Mouse (Mus musculus) midbrain, embryonic 16.5 days (tissue): Measurements from ENCODE around the gene Isoc2a. TPM values are rescaled to one million over a fixed set of nuclear protein-coding genes. Genes with fewer than 3 reads are reported as not detected.

ENCODE experiments used
- ATAC-seq: fragments of 200-750 bp; cut with Nextera tagmentation; 2 replicates; pipeline ENCODE4 v1.8.0; 2017; ENCODE audit warnings: moderate TSS enrichment
- H3K27ac ChIP-seq: fragments of 300-500 bp; sonication (generic); 2 replicates; pipeline ENCODE4 v1.5.1; 2014; ENCODE audit warnings: mild to moderate bottlenecking, low read length, mixed read lengths
- H3K27me3 ChIP-seq: fragments of 300-500 bp; sonication (generic); 2 replicates; pipeline ENCODE4 v1.6.1; 2014; ENCODE audit warnings: low read depth, low read length, mixed read lengths; ENCODE audit not compliant: control insufficient read depth, insufficient read depth
- H3K36me3 ChIP-seq: fragments of 300-500 bp; sonication (generic); 2 replicates; pipeline ENCODE4 v1.6.1; 2014; ENCODE audit warnings: mild to moderate bottlenecking, low read length, moderate library complexity, mixed read lengths; ENCODE audit not compliant: control insufficient read depth, insufficient read depth
- H3K4me1 ChIP-seq: fragments of 300-500 bp; sonication (generic); 2 replicates; pipeline ENCODE4 v1.6.1; 2014; ENCODE audit warnings: mild to moderate bottlenecking, low read length, mixed read lengths; ENCODE audit not compliant: control insufficient read depth, insufficient read depth
- H3K4me2 ChIP-seq: fragments of 300-500 bp; sonication (generic); 2 replicates; pipeline ENCODE4 v1.6.1; 2014; ENCODE audit warnings: mild to moderate bottlenecking, low read length, mixed read lengths
- H3K4me3 ChIP-seq: fragments of 300-500 bp; sonication (generic); 2 replicates; pipeline ENCODE4 v1.5.1; 2014; ENCODE audit warnings: low read depth, mild to moderate bottlenecking, low read length, moderate library complexity, mixed read lengths
- H3K9ac ChIP-seq: fragments of 300-500 bp; sonication (generic); 2 replicates; pipeline ENCODE4 v1.6.1; 2014; ENCODE audit warnings: low read depth, low read length, mixed read lengths
- H3K9me3 ChIP-seq: fragments of 300-500 bp; sonication (generic); replicated peaks from 2 replicates; pipeline ENCODE4 v1.6.1; 2014; ENCODE audit warnings: mild to moderate bottlenecking, low read length, mixed read lengths; ENCODE audit not compliant: control insufficient read depth, poor library complexity, severe bottlenecking
- WGBS: fragments of 180-500 bp; shearing (Covaris S2); extraction: QIAGEN DNeasy Blood & Tissue Kit; methylation state at CpG from one replicate; pipeline ENCODE4 v1.1.7; 2014; 5-methylcytosine and 5-hydroxymethylcytosine counted together
- polyA plus RNA-seq: library from polyadenylated mRNA; unstranded; fragments of >200 nt; fragmentation: Nextera tagmentation; extraction: Ambion mirVana; gene quantifications from 2 replicates; pipeline ENCODE4 v1.2.1, GENCODE M21; 2015

Gene Isoc2a
- polyA plus RNA-seq, 1 experiment from 2014 or later: 0.46 TPM

DNA sequence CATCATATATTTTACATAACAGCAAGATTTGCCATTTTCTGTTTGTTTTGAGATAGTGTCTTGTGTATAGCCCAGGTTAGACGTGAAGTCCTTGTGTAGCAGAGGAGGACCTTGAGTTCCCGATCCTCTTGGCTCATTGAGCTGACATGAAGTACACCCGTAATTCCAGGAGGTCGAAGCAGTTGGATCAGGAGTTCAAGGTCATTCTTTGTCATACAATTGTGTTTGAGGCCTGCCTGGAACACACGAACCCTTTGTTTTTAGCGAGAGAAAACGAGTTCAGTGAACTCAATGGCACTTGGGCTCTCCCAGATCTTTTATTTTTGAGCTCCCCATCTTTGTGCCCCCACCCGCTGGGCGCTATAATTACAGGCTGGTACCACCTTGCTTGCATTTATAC is 25.5 kb downstream of the Isoc2a start:
- no peak for ATAC-seq
- 79% methylated on average over 9 of the region's 9 CpGs for WGBS
- H3K36me3 ChIP-seq: no peaks in the 10 kb centered on the region
- no peaks in the 10 kb centered on the region for H3K9me3 ChIP-seq
- H3K27ac ChIP-seq: no peak overlapping the region
- H3K4me2 ChIP-seq: no peak overlapping the region
- H3K27me3 ChIP-seq: no peaks in the 10 kb centered on the region
- H3K9ac ChIP-seq: no peak overlapping the region
- no peak overlapping the region for H3K4me3 ChIP-seq
- H3K4me1 ChIP-seq: peaks cover 11% of the 10 kb centered on the region

DNA sequence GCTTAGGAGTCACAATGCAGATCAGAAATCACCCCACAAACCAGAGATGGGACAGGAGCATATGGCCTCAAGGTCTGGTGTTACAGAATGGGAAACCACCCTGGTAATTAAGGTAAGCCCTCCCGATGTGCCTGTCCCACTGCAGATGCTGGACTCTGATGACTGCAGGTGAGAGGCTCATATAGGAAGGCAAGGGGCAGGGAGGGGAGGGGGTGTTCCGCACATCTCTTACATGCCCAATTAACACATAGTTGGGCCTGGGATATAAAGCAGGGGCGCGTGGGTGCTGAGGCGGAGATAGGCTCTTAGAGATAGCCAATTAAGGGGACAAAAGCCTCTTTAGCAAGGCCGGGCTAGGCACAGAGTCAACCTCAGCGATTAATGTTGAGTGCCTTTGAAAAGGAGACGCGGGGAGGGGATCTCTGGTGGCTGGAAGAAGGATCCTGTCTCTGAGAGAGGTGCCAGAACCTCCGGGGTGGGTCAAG is 29.6 kb downstream of the Isoc2a start, which contains the start of gene Gm36210:
Gm36210 (minus strand) TSS at position 51 of the 485 bp plus-strand sequence.
- no peaks in the 10 kb centered on the region for H3K4me1 ChIP-seq
- H3K9me3 ChIP-seq: no peaks in the 10 kb centered on the region
- no peaks in the 10 kb centered on the region for H3K27me3 ChIP-seq
- no peaks in the 10 kb centered on the region for H3K36me3 ChIP-seq
- H3K4me2 ChIP-seq: no peak within 1 kb of the TSS
- no peak within 1 kb of the TSS for H3K27ac ChIP-seq
- H3K4me3 ChIP-seq: no peak within 1 kb of the TSS
- ATAC-seq: no peak
- WGBS: 49% methylated on average over 10 of the region's 10 CpGs
- H3K9ac ChIP-seq: no peak within 1 kb of the TSS

DNA sequence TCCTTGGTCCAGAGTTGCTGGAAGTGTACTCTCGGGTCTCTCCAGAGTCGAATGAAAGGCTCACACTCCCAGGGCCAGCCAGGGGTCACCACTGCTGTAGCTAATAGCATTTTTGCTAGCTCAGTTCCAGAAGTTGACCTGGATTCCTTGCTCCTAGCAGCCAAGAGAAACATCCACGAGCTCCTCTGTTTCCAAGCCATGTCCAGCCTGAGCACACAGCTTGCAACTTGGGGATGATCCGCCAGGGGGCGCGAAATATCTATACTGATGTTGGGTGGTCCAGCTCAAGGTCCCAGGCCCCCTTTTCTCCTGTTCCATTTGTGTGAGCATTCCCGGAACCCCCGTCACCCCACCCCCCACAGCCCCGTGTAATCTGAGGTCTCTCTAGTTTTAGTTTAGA is 34.6 kb downstream of the Isoc2a start:
- Histone ChIP-seq H3K4me3 (peak overlapping the region; percentile 19), H3K27ac (no peak overlapping the region), H3K9ac (no peak overlapping the region), H3K4me2 (no peak overlapping the region), H3K4me1 (peaks cover 6% of the 10 kb centered on the region), H3K36me3 (no peaks in the 10 kb centered on the region), H3K9me3 (no peaks in the 10 kb centered on the region), H3K27me3 (no peaks in the 10 kb centered on the region)
- ATAC-seq: no peak
- 30% methylated on average over 9 of the region's 9 CpGs for WGBS

DNA sequence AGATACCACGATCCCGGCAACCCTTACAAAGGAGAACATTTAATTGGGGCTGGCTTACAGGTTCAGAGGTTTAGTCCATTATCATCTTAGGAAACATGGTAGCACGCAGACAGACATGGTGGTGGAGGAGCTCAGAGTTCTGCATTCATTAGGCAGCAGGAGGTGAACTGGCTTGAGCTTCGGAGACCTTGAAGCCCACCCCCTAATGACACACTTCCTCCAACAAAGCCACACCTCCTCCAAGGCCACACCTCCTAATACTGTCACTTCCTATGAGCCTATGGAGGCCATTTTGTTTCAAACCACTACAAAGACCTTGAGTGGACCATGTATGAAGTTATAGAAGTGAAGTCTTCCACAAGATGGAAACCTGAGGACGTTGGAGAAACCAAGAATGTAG is 35.3 kb downstream of the Isoc2a start:
- Histone ChIP-seq H3K4me3 (peak overlapping the region; percentile 19), H3K27me3 (no peaks in the 10 kb centered on the region), H3K9me3 (no peaks in the 10 kb centered on the region), H3K4me1 (peaks cover 13% of the 10 kb centered on the region), H3K9ac (no peak overlapping the region), H3K27ac (0 out of 2 replicates have a peak overlapping the region, but pooled peaks have one; percentile 12), H3K4me2 (no peak overlapping the region), H3K36me3 (no peaks in the 10 kb centered on the region)
- ATAC-seq: no peak
- WGBS: 55% methylated on average over 5 of the region's 5 CpGs

DNA sequence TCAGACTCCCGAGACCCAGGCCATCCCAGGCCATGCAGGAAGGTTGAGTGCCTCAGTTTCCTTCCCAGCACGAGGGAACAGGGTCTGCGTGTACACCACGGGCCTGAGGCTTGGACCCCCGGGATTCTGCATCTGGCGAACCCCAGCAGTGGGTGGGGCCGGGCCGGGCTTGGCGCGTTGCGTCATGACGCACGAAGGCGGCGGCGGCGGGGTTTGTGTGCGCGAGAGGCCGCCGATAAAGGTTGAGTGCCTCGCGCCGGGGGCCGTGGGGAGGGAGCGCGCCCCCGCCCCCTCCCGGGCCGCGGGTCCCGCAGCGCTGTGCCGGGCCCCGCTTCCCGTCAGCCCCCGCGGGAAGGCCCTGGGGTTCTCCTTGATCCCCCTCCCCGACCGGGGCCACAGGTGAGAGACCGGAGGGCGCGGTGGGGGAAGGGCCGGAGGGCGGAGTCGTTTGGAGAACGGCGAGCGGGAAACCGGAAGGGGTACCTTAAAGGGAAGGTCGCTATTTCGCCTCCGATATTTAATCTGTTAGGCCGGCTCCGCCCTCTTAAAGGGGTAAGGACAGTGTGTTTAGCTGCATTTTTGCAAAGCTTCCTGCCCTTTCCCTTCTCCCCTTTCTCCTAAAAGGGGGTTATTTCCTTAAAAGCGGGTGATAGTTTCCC is 38.2 kb downstream of the Isoc2a start, which contains the start of gene Zfp628:
Zfp628 (plus strand) TSS at position 211 of the 659 bp plus-strand sequence.
- Histone ChIP-seq H3K36me3 (peaks cover 7% of the 10 kb centered on the region), H3K27me3 (no peaks in the 10 kb centered on the region), H3K4me1 (peaks cover 15% of the 10 kb centered on the region), H3K9me3 (no peaks in the 10 kb centered on the region), H3K4me2 (peak within 1 kb of the TSS; percentile 70), H3K9ac (peak within 1 kb of the TSS; percentile 83), H3K27ac (peak within 1 kb of the TSS; percentile 97), H3K4me3 (peak within 1 kb of the TSS; percentile 56)
- ATAC-seq: peak; percentile 91
- WGBS: 0% methylated on average over 52 of the region's 56 CpGs

DNA sequence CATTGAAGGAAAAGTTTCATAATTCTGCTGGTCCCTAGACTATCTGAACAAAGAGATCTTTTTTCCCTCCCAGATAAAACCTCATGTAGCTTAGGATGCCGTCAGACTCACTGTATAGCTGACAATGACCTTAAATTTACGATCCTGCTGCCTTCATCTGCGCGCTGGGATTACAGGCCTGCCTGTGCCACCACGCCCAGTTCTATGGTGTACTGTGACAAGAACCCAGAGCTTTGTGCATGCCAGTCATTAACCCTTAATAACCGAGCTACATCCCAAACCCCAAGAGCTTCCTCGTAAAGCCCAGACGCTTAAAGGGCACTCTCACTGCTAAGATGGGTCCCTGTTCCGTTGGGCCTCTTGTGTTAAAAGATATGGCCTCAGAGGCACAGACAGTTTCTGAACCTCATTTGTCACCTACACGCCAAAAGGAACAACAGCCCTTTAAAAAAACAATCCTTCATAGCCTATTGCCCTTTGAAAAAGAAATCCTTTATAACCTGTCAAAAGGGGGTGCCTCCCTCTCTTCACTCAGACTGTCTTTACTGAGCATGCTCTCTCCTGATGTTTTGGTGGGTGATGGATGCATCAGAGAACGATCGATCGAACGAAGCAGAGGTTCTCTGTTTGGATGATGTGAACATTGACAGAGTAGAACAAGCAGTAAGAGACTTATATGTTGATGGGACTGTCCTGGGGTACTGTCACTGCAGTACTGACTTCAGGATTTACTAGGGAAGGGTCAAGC is 38.9 kb downstream of the Isoc2a start:
- H3K4me2 ChIP-seq: peak overlapping the region; percentile 58
- WGBS: 9% methylated on average over 14 of the region's 14 CpGs
- H3K36me3 ChIP-seq: peaks cover 12% of the 10 kb centered on the region
- H3K9ac ChIP-seq: peak overlapping the region; percentile 83
- ATAC-seq: peak; percentile 58
- H3K4me1 ChIP-seq: peaks cover 16% of the 10 kb centered on the region
- H3K27ac ChIP-seq: peak overlapping the region; percentile 97
- H3K4me3 ChIP-seq: peak overlapping the region; percentile 56
- no peaks in the 10 kb centered on the region for H3K9me3 ChIP-seq
- H3K27me3 ChIP-seq: no peaks in the 10 kb centered on the region

DNA sequence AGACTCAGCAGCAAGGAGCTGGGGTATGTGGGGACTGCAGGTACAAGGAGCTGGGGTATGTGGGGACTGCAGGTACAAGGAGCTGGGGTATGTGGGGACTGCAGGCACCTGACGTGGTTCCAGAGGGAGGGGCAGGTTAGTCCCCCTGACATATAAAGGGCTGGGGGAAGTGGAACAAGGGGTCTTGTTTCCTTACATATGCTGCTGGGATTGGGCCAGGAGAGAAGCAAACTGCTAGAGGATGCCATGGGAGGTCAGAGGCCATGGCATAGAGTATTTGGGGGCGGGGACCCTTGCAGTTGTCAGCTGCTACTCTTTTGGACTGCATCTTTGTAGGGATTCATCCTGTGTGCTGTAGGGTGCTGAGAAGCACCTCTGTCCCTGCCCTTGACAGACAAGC is 40.5 kb downstream of the Isoc2a start:
- H3K27me3 ChIP-seq: no peaks in the 10 kb centered on the region
- no peak overlapping the region for H3K4me3 ChIP-seq
- H3K27ac ChIP-seq: peak overlapping the region; percentile 97; the same call in 1 of the 2 replicates
- peaks cover 14% of the 10 kb centered on the region for H3K36me3 ChIP-seq
- H3K9me3 ChIP-seq: no peaks in the 10 kb centered on the region
- 100% methylated on average over 2 of the region's 2 CpGs for WGBS
- H3K4me2 ChIP-seq: no peak overlapping the region
- ATAC-seq: no peak
- no peak overlapping the region for H3K9ac ChIP-seq
- peaks cover 30% of the 10 kb centered on the region for H3K4me1 ChIP-seq

DNA sequence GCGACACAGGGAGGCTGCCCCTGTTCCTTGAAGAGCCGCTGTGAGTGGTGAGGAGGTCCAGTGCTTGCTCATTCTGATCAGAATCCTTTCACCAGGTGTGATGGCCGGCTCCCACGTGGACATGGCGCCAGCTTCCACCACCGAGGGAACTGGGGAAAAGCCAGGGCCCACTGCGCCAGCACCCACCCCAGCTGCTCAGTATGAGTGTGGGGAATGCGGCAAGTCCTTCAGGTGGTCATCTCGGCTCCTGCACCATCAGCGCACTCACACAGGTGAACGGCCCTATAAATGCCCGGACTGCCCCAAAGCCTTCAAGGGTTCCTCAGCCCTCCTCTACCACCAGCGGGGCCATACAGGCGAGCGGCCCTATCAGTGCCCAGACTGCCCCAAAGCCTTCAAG is 41.7 kb downstream of the Isoc2a start:
- Histone ChIP-seq H3K9ac (no peak overlapping the region), H3K27me3 (no peaks in the 10 kb centered on the region), H3K4me2 (no peak overlapping the region), H3K36me3 (peaks cover 14% of the 10 kb centered on the region), H3K9me3 (no peaks in the 10 kb centered on the region), H3K27ac (no peak overlapping the region), H3K4me1 (peaks cover 31% of the 10 kb centered on the region), H3K4me3 (no peak overlapping the region)
- no peak for ATAC-seq
- 95% methylated on average over 15 of the region's 15 CpGs for WGBS

DNA sequence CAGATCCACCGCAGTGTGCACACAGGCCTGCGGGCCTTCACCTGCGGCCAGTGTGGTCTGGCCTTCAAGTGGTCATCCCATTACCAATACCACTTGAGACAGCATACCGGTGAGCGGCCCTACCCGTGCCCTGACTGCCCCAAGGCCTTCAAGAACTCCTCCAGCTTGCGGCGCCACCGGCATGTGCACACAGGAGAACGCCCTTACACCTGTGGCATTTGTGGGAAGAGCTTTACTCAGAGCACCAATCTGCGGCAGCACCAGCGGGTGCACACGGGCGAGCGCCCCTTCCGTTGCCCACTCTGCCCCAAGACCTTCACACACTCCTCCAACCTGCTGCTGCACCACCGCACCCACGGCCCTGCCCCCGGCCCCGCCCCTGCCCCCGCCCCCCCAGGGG is 42.1 kb downstream of the Isoc2a start:
- ATAC-seq: no peak
- Histone ChIP-seq H3K4me1 (peaks cover 35% of the 10 kb centered on the region), H3K27me3 (no peaks in the 10 kb centered on the region), H3K4me2 (no peak overlapping the region), H3K36me3 (peaks cover 14% of the 10 kb centered on the region), H3K9ac (no peak overlapping the region), H3K27ac (no peak overlapping the region), H3K4me3 (no peak overlapping the region), H3K9me3 (no peaks in the 10 kb centered on the region)
- 86% methylated on average over 21 of the region's 21 CpGs for WGBS
